Mouse (Mus musculus): ENCODE measurements at regions not wholly inside any gene's neighbourhood (a gene's known extent, or its start where the extent isn't known, plus 50 kb on each side); places are given as distances from the start of the nearest gene placed in this dataset.

DNA sequence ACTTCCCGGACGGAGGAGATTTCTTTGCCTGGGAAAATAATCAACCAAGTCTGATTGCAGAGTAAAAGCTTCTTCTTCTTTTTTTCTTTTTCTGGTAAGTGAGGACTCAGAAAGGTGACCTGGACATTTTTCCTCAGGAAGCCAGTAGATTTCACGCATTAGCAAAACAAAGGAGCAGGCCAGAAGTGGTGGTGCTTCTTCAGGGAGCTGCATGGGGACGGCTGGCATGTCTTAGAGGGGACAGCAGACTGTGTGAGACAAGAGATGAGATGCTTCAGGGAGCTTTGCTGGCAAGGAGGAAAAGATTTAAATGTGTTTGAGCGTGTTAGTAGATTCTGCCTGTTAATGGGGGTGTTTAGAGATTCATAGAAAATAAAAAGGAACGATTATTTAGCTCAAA, 77.4 kb downstream of the Egln3 start:
- intact Hi-C loops (cut with DNase I): loop anchor here (5.0 kb wide), 1 partner anchor 61 kb away; no protein-coding TSS in a partner anchor
- DNase-seq (ENCODE audit: low spot score): no peak
